Mouse (Mus musculus) ES-E14 (cell line): ENCODE data around the gene Efna2. TPM values are rescaled to one million over a fixed set of nuclear protein-coding genes. Genes with fewer than 3 reads are reported as not detected.

Source experiments
- DNase-seq: peaks from one replicate; pipeline ENCODE4 v3.0.0-alpha.2; 2013; ENCODE audit warnings: low read depth, low spot score
- H3K27ac ChIP-seq: 2 replicates; pipeline ENCODE4 v1.5.1; 2012; ENCODE audit warnings: low read depth, mild to moderate bottlenecking, low read length, moderate library complexity, mixed read lengths; ENCODE audit not compliant: poor library complexity, insufficient read depth, severe bottlenecking
- H3K36me3 ChIP-seq: 2 replicates; pipeline ENCODE4 v1.6.1; 2012; ENCODE audit warnings: mild to moderate bottlenecking, low read length, moderate library complexity, mixed read lengths; ENCODE audit not compliant: control insufficient read depth, poor library complexity, insufficient read depth, severe bottlenecking
- H3K4me1 ChIP-seq, 2 experiments: fragments of 150-350 bp in 1 of 2; sonication (generic) in 1 of 2; 2 replicates each; pipeline ENCODE4 v1.6.1; 2012; ENCODE audit warnings: low read length in 2 of 2, mild to moderate bottlenecking in 1 of 2, mixed read lengths in 1 of 2; ENCODE audit not compliant: control insufficient read depth in 2 of 2, insufficient read depth in 2 of 2, poor library complexity in 1 of 2
- H3K4me3 ChIP-seq, 2 experiments: fragments of 150-350 bp in 1 of 2; sonication (generic) in 1 of 2; 2 replicates each; pipeline ENCODE4 v1.5.1; 2012; ENCODE audit warnings: low read length in 2 of 2, low read depth in 1 of 2, mild to moderate bottlenecking in 1 of 2, mixed read lengths in 1 of 2; ENCODE audit not compliant: insufficient read depth in 1 of 2, poor library complexity in 1 of 2, severe bottlenecking in 1 of 2
- H3K9ac ChIP-seq: 2 replicates; pipeline ENCODE4 v1.6.1; 2012; ENCODE audit warnings: low read depth, mild to moderate bottlenecking, low read length, mixed read lengths; ENCODE audit not compliant: poor library complexity, insufficient read depth, severe bottlenecking
- H3K9me3 ChIP-seq: fragments of 150-350 bp; sonication (generic); 2 replicates; pipeline ENCODE4 v1.6.1; 2012; ENCODE audit warnings: low read depth, mild to moderate bottlenecking, low read length; ENCODE audit not compliant: control insufficient read depth, insufficient read depth
- CHD2 ChIP-seq: IDR thresholded peaks from 2 replicates; pipeline ENCODE4 v1.6.1; 2014; ENCODE audit warnings: mild to moderate bottlenecking, low read depth, low read length, inconsistent platforms
- HCFC1 ChIP-seq: IDR thresholded peaks from 2 replicates; pipeline ENCODE4 v1.6.1; 2012; ENCODE audit warnings: low read length, inconsistent platforms, borderline replicate concordance; ENCODE audit not compliant: insufficient read depth
- MAFK ChIP-seq: IDR thresholded peaks from 2 replicates; pipeline ENCODE4 v1.6.1; 2014; ENCODE audit warnings: mild to moderate bottlenecking, low read depth, low read length, inconsistent platforms; ENCODE audit not compliant: insufficient read depth
- ZC3H11A ChIP-seq: IDR thresholded peaks from 2 replicates; pipeline ENCODE4 v1.6.1; 2012; ENCODE audit warnings: low read depth, mild to moderate bottlenecking, inconsistent platforms, low read length, borderline replicate concordance
- ZNF384 ChIP-seq: IDR thresholded peaks from 2 replicates; pipeline ENCODE4 v1.6.1; 2012; ENCODE audit warnings: low read depth, low read length, inconsistent platforms
- in situ Hi-C, 2 experiments: fragments of 600-800 bp; cut with MboI; formaldehyde crosslinking; loops; one replicate each; pipeline ENCODE4 v1.15.1; 2025; ENCODE audit warnings: low sequenced_read_pairs in 2 of 2, inconsistent platforms in 1 of 2; ENCODE audit not compliant: unreplicated experiment in 2 of 2
- total RNA-seq: library from RNA; depleted of rRNA; stranded (reverse); fragments of 300-350 nt; gene quantifications from 2 replicates; pipeline ENCODE4 v1.2.3, GENCODE M21; 2012

Gene Efna2
- total RNA-seq, 1 experiment = 2.7 TPM

- peaks cover 24% of the 10 kb centered on the region for H3K36me3 ChIP-seq
- peak within 1 kb of the TSS; percentile 96 for H3K27ac ChIP-seq
- H3K4me1 ChIP-seq = peaks cover 2 to 11% of the 10 kb centered on the region in 2 experiments; a peak in 2 of 4 replicates
- no peaks in the 10 kb centered on the region for H3K9me3 ChIP-seq
- TF ChIP-seq MAFK (no peak), CHD2 (0 out of 2 replicates have a peak, but pooled peaks have one; percentile 12), ZC3H11A (no peak), HCFC1 (0 out of 2 replicates have a peak, but pooled peaks have one; percentile 27), ZNF384 (peak; percentile 89)
- in situ Hi-C loops = loop anchor here (10.0 kb wide), 2 partner anchors 72 to 202 kb away; partner anchors contain the start of gene Ndufs7 (in 1 of the 2)
- H3K9ac ChIP-seq = peak within 1 kb of the TSS; percentile 87
- DNase-seq = peak; percentile 87
- H3K4me3 ChIP-seq = peak within 1 kb of the TSS; percentile 80 to 81
Observed at GRCm38 (mm10) chr10:80172527-80173292, 6.6 kb upstream of the Efna2 start, which contains the start of gene 1600002K03Rik. 1600002K03Rik (plus strand) TSS chr10:80172944.

- TF ChIP-seq ZC3H11A (no peak), ZNF384 (peak; percentile 64; the same call in 1 of the 2 replicates)
- H3K4me1 ChIP-seq = peaks cover 2 to 11% of the 10 kb centered on the region in 2 experiments; a peak in 2 of 4 replicates
- H3K9me3 ChIP-seq = no peaks in the 10 kb centered on the region
- DNase-seq = no peak
- peak overlapping the region; percentile 33; the same call in 1 of the 2 replicates for H3K27ac ChIP-seq
- H3K9ac ChIP-seq = peak overlapping the region; percentile 75
- peaks cover 24% of the 10 kb centered on the region for H3K36me3 ChIP-seq
- H3K4me3 ChIP-seq = peak overlapping the region; percentile 80 to 81
- in situ Hi-C loops = loop anchor here (10.0 kb wide), 2 partner anchors 71 to 201 kb away; partner anchors contain the start of gene Ndufs7 (in 1 of the 2)
Observed at GRCm38 (mm10) chr10:80173358-80173757, 5.9 kb upstream of the Efna2 start.

- no peaks in the 10 kb centered on the region for H3K9me3 ChIP-seq
- no peak overlapping the region for H3K27ac ChIP-seq
- H3K4me3 ChIP-seq = no peak overlapping the region
- H3K36me3 ChIP-seq = peaks cover 24% of the 10 kb centered on the region
- peaks cover 2 to 15% of the 10 kb centered on the region in 2 experiments; a peak in 2 of 4 replicates for H3K4me1 ChIP-seq
- H3K9ac ChIP-seq = no peak overlapping the region
- TF ChIP-seq CHD2 = no peak
- TF ChIP-seq ZC3H11A = no peak
- no peak for TF ChIP-seq HCFC1
- TF ChIP-seq ZNF384 = no peak
- TF ChIP-seq MAFK = no peak
- in situ Hi-C loops = loop anchor here (10.0 kb wide), 2 partner anchors 71 to 201 kb away; partner anchors contain the start of gene Ndufs7 (in 1 of the 2)
- DNase-seq = no peak
Observed at GRCm38 (mm10) chr10:80173955-80174640, 5.2 kb upstream of the Efna2 start.

- H3K4me3 ChIP-seq = no peak overlapping the region
- no peak for TF ChIP-seq MAFK
- TF ChIP-seq ZC3H11A = no peak
- TF ChIP-seq ZNF384 = no peak
- TF ChIP-seq CHD2 = no peak
- TF ChIP-seq HCFC1 = no peak
- peaks cover 2 to 15% of the 10 kb centered on the region in 2 experiments; a peak in 2 of 4 replicates for H3K4me1 ChIP-seq
- in situ Hi-C loops = loop anchor here (5.0 to 10.0 kb wide), 3 partner anchors 70 to 200 kb away; partner anchors contain the start of gene Ndufs7 (in 2 of the 2)
- H3K36me3 ChIP-seq = peaks cover 23% of the 10 kb centered on the region
- no peaks in the 10 kb centered on the region for H3K9me3 ChIP-seq
- H3K27ac ChIP-seq = no peak overlapping the region
- DNase-seq = no peak
- H3K9ac ChIP-seq = no peak overlapping the region
Observed at GRCm38 (mm10) chr10:80174705-80175104, 4.6 kb upstream of the Efna2 start.
